Mouse (Mus musculus): ENCODE results near the gene Tmem132e. TPM values are rescaled to one million over a fixed set of nuclear protein-coding genes. Genes with fewer than 3 reads are reported as not detected.

The Tmem132e gene
- not detected for polyA plus RNA-seq (2014; fragmentation: Illumina TruSeq; extraction: RNeasy Lipid Tissue Mini Kit (QIAGEN cat#74804); ENCODE audit: low read depth, low replicate concordance)

GRCm38 (mm10) chr11:82388371-82389313, at the start of gene Tmem132e:
Tmem132e (plus strand) TSS chr11:82388900.

Other genes starting within 250 kb of the Tmem132e start
- not detected for gene Ccl1, start 83.2 kb upstream of the Tmem132e start, polyA plus RNA-seq (2014; fragmentation: Illumina TruSeq; extraction: RNeasy Lipid Tissue Mini Kit (QIAGEN cat#74804); ENCODE audit: low read depth, low replicate concordance)

Data from heart, adult 10 weeks (tissue).